Mouse (Mus musculus) bone marrow, adult 2 months (tissue): ENCODE data around the gene Rnf7.

ENCODE experiments used
- CTCF ChIP-seq: fragments of 200-500 bp; IDR thresholded peaks from 2 replicates; pipeline ENCODE4 v1.5.1; 2011; ENCODE audit warnings: low read length, control low read depth; ENCODE audit not compliant: control insufficient read depth, insufficient read depth
- POLR2A ChIP-seq: fragments of 200-500 bp; IDR thresholded peaks from 2 replicates; pipeline ENCODE4 v1.6.1; 2011; ENCODE audit warnings: low read depth, mild to moderate bottlenecking, control low read depth, low read length, borderline replicate concordance; ENCODE audit not compliant: control insufficient read depth

DNA sequence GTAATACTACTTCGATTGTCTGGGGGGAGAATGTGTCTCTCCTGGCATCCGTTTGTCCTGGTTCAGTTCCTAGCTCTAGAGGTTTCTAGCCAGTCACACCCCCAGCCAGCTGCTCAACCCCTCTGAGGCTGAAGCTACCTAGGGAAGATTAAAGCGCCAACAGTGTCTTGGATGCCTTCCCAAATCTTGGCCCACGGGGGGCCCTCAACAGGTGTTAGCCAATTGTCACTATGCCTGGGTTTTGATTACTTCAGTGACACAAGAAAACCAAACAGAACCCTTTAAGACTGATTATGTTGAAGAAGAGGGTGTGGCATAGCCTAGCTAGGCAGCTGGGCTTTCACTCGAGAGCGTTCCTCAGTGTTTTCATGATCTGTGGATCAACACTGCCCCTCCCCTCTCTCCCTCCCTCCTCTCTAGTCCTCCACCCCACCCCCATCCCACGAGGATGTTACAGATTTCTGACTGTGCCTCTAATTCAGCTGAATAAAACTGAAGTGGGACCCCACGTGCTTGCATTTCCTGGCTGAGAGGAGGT, 40.1 kb downstream of the Rnf7 start:
- no peak for TF ChIP-seq POLR2A
- no peak for TF ChIP-seq CTCF
